Mouse (Mus musculus): ENCODE measurements around the gene Ccdc151.

Gene Ccdc151

DNA sequence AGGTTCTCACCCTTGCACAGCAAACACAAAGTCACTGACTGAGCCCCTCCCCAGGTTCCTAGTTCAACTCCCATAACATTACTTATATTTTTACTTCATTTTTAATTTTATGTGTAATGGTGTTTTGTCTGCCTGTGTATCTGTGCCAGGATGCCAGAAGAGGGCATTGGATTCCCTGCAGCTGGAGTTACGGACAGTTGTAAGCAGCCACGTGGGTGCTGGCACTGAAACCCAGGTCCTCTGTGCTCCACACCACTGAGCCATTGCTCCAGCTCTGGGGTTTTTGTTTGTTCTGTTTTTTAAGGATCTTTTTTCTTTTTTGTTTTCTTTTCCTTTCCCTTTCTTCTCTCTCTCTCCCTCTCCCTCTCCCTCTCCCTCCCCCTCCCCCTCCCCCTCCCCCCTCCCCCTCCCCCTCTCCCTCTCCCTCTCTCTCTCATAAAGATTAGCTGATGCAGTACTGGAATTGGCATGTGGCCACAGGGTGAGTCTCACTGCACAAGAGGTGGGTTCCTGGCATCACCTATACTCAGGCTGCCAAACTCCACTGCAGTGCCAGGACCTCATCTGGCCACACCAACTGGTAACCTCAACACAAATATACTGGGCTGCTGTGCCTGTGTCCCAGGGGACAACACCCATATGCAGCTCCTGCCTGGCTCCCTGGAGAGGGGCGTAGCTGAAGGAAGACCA lies 6.1 kb downstream of the Ccdc151 start:
- no peak for DNase-seq

DNA sequence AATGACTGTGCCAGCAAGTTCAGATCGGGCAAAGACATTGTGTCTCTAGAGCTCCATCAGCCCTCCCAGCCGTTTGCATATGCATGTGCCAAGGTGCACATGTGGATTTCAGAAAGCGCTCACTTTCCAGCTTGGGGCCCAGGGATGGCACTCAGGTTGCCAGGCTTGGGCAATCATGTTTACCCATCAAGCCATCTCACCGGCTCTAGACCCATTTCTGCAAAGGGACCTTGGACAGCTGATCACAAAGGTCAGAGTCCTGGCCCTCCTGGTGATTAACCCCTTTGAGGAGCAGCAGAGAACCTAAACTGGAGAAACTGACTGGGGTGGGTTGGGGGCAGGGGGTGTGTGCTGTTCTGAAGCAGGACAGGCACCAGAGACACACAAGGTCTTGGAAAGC lies 10.2 kb downstream of the Ccdc151 start:
- DNase-seq = no peak

DNA sequence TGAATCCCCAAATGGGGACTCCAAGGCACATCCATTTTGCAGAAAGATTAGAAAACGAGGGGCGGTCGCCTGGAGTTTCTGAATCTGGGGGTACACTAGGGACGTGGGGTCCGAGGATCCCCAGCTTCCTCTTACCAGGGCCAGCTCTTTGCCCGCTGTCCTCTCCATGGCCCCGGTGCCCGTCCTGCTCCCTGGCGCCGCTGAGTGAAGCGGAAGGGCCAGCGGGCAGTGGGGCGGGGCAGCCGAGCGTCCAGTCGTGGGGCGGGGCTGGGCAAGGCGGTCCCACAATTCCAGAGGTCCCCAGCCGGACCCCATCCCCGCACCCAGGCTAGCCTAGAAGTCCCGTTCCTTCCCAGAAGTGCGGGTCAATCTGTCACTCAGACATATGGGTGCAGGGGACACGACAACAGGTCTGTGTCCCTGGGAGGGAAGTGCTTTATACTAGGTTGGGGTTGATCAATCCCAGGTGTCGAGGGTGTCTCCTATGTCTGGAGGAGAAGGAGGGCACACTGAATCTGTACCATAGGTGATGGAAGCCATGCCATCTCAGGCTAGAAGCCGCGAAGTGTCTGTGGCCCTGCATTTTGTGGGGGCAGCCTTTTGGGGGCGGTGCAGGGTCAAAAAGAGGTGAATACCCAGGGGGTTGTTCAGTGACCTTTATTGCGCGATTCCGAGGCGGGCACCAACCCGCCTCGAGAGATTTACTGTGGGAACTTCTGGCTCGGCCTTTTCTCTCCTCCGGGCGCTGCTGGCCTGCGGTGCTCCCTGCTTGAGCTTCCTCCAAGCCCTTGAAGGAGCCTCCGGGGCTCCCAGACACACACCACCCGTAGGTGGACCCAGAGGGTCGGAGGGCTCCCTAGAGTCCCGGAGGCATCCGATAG lies 13.0 kb downstream of the Ccdc151 start, which contains the start of gene Rgl3:
Gene Rgl3 (minus strand): TSS at position 217 of the 881 bp plus-strand sequence.
- peak; percentile 81 for DNase-seq

- DNase-seq = peak; percentile 78
Observed at GRCm38 (mm10) chr9:21988421-21989101, 13.9 kb downstream of the Ccdc151 start.

DNA sequence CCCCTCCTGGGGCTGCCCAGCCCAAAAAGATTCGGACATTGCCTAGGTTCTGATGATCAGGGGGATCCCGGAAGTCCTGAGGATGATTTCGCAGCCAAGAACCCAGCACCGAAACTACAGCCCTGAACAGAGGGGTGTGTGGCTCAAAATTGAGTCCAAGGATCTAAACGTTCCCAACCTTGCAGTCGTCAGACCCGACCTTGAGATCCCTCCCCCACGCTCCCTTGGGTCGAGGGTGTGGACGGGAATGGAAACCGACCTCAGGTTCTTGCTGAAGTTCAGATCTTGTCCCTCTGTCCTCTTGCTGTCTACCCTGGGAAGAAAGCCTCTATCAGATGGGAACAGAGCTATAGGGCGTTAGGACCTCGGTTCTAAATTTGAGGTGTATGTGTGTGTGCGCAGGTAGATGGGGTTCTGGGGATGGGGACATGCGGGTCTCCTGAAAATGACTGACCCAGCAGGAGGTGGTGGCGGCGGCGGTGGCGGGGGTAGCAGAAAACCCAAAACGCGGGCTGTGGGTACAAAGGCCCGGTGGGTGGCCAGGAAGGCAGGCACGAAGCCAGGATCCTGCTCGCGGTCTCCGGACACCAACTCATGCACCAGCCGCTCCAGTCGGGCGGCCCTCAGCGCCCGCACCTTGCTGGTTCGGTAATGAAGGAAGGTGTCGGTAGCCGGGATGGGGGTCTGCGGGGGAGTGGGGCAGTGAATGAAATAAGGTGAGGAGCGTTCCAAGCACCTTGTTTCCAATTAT lies 14.7 kb downstream of the Ccdc151 start:
- peak; percentile 77 for DNase-seq

GRCm38 (mm10) chr9:21983911-21984310 lies 18.5 kb downstream of the Ccdc151 start:
- DNase-seq = no peak

GRCm38 (mm10) chr9:21978398-21979128 lies 23.9 kb downstream of the Ccdc151 start:
- DNase-seq = no peak

DNA sequence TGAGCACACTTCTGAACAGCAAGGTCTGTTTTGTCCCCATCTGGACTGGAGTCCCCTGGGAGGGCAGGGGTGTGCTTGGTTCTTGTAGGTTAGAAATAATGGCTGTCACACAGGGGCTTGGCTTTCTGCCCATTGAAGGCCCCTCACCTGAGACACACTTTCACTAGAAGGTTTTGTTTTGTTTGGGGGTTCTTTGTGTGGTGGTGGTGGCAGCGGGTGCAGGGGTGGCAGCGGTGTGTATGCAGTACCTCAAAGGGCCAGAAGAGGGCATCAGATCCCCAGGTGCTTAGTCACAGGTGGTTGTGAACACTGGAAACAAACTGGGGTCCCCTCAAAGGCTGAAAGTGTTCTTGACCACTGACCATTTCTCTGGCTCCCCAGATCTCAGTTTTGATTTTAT lies 24.5 kb downstream of the Ccdc151 start:
- no peak for DNase-seq

- no peak for DNase-seq
Observed at GRCm38 (mm10) chr9:21977331-21977730, 25.1 kb downstream of the Ccdc151 start.

DNA sequence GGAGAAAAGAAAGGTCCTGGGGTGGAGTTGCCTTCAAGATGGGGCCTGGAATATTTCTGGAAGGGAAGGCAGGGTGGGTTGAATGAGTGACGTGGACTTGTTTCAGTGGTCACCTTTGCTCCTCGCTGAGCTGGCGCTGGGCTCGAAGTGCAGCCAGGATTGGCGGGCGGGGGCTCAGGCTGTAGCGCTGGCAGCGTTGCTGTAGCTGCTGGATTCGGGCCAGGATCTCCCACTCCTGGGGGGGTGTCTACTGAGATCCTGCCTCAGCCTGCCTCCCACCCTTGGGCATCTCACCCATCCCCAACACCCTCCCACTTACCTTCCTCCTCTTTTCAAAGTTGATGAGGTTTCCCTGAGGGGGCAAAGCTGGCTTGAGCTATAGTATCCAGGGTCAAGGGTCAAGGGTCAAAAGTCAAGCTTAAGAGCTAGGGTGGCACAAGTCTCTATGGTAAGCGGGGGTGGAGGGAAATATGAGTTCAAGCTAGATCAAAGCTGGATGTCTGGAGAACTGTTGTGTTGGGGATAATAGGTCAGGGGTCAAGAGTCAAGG lies 25.7 kb downstream of the Ccdc151 start:
- DNase-seq = no peak

GRCm38 (mm10) chr9:21969304-21969703 lies 33.1 kb downstream of the Ccdc151 start:
- no peak for DNase-seq

DNA sequence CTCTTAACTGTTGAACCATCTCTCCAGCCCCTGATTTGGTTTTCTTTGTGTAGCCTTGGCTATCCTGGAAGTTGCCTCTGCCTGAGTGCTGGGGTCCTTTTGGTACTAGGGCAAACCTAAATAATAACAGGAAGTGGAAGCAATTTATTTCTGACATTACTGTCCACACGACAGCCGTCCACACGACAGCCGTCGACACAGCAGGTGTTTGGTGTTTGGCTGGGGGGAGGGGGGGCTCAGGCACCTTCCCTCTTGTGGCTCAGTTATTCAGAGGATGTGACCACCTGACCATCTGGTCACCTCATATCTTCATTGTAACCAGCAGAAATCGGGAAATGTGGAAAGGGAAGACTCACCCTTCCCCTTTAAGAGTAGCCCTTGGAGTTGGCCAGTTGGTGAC lies 33.6 kb downstream of the Ccdc151 start:
- no peak for DNase-seq

DNA sequence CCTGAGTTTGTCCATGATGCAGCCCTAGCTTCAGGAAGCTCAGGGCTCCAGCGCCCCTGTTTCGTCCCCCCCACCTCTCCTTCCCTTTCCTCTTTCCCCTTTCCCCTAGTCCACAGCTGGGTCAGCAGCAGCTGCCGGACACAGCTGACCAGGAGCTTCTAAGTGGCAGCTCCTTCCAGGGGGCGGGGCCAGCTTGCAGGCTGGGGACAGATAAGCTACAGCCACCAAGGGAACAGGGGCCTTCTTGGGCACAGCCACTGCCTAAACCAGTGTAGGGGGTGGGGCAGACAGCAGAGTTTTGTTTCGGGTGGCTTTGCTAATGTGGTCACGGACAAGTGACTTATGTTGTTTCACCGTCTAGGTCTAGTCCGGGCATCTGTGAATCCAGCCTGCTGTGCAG lies 39.0 kb downstream of the Ccdc151 start, which contains the start of gene Epor:
Gene Epor (minus strand): TSS at position 90 of the 400 bp plus-strand sequence.
- no peak for DNase-seq

DNA sequence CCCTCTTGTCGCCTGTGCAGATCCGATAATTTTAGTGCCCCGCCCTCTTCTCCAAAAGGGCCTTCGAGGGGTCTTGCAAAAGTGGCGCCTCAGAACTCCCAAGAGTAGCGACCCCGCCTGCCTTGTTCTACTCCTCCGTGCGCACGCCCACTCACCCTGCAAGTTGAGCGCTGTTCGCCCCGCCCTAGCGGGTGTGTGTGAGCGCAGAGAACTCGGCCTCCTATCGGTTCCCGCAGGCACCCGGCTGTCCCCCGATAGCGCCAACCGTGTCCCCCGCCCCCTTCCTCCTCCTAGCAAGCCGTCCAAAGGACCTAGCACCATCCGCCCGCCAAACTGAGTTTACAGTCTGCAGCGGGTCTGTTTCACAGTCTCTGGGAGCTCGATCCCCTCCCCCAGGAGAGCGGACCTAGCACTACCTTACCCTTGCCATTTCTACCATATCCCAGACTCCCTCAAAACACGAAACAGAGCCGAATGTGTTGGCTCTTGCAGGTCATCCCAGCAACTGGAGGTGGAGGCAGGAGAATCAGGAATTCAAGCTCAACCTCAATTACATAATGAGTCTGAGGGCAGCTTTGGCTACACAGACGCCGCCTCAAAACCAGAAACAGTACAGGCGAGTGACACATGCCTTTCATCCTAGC lies 39.9 kb downstream of the Ccdc151 start:
- peak; percentile 71 for DNase-seq

DNA sequence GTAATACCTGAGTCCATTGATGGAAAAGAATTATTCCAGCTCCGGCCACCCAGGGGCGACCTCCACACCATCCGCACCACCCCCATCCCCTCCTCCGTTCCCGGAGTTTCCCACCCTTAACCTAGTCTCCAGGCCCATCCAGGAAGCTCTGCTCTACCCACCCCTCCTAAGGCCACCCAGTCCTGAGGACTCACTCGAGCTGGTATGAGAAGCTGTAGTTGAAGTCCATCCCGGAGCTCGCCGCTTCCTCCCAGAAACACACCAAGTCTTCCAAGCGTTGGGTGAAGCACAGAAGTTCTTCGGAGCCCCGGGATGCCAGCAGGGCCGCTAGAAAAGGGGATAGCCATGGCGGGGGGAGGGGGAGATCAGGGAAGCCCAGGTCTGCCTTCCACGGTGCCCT lies 40.4 kb downstream of the Ccdc151 start:
- no peak for DNase-seq

- no peak for DNase-seq
Observed at GRCm38 (mm10) chr9:21961366-21961980, 41.0 kb downstream of the Ccdc151 start.

DNA sequence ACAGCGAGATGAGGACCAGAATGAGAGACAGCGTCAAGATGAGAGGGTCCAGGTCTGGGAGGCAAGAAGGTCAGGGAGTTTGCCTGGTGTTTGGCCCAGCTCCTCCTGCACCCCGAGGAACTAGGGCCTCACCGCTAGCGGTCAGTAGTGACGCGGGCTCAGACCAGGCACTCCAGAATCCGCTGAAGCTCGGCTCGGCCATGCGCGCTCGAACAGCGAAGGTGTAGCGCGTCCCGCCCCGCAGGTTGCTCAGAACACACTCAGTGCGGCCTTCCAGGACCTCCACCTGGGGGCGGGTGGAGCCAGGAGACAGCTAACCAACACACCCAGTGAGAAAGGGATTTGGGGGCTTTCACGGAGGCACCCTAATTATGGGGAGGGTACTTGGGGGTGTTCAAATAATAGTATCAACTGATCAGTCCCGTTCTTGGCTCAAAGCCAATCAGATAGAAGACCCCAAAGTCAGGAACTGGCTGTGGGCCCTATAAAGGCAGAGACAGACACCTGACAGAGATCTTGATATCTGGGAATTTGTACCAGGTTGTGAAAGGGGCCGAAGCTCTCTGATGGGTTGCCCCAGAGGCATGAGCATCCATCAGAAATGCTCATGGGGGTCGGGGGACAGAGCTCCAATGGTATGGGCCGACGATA lies 41.8 kb downstream of the Ccdc151 start:
- no peak for DNase-seq

GRCm38 (mm10) chr9:21960135-21960534 lies 42.3 kb downstream of the Ccdc151 start:
- DNase-seq = no peak

- DNase-seq = no peak
Observed at GRCm38 (mm10) chr9:21959244-21959643, 43.2 kb downstream of the Ccdc151 start.

GRCm38 (mm10) chr9:21958372-21958771 lies 44.1 kb downstream of the Ccdc151 start:
- DNase-seq = no peak
